Mouse (Mus musculus) neural tube, embryonic 12.5 days (tissue): ENCODE data around the gene Ndufa6. TPM values are rescaled to one million over a fixed set of nuclear protein-coding genes. Genes with fewer than 3 reads are reported as not detected.

ENCODE experiments used
- ATAC-seq: fragments of 200-750 bp; cut with Nextera tagmentation; 2 replicates; pipeline ENCODE4 v1.8.0; 2017; ENCODE audit warnings: low read depth, mild to moderate bottlenecking, moderate TSS enrichment, moderate library complexity; ENCODE audit not compliant: low FRiP score
- H3K27ac ChIP-seq: fragments of 300-500 bp; sonication (generic); 2 replicates; pipeline ENCODE4 v1.5.1; 2016
- H3K27me3 ChIP-seq: fragments of 300-500 bp; sonication (generic); replicated peaks from 2 replicates; pipeline ENCODE4 v1.6.1; 2016; ENCODE audit warnings: mild to moderate bottlenecking
- H3K36me3 ChIP-seq: fragments of 300-500 bp; sonication (generic); 2 replicates; pipeline ENCODE4 v1.6.1; 2016; ENCODE audit warnings: mild to moderate bottlenecking
- H3K4me1 ChIP-seq: fragments of 300-500 bp; sonication (generic); 2 replicates; pipeline ENCODE4 v1.6.1; 2016
- H3K4me2 ChIP-seq: fragments of 300-500 bp; sonication (generic); replicated peaks from 2 replicates; pipeline ENCODE4 v1.6.1; 2016; ENCODE audit warnings: mild to moderate bottlenecking
- H3K4me3 ChIP-seq: fragments of 300-500 bp; sonication (generic); 2 replicates; pipeline ENCODE4 v1.5.1; 2016
- H3K9ac ChIP-seq: fragments of 300-500 bp; sonication (generic); 2 replicates; pipeline ENCODE4 v1.6.1; 2016; ENCODE audit warnings: mild to moderate bottlenecking
- H3K9me3 ChIP-seq: fragments of 300-500 bp; sonication (generic); 2 replicates; pipeline ENCODE4 v1.6.1; 2016; ENCODE audit warnings: mild to moderate bottlenecking
- WGBS: fragments of 180-500 bp; shearing (Covaris S2); methylation state at CpG from one replicate; pipeline ENCODE4 v1.1.7; 2016; 5-methylcytosine and 5-hydroxymethylcytosine counted together
- microRNA-seq: library from miRNA; unstranded; fragments of <30 nt; microRNA quantifications from one replicate; pipeline ENCODE4, GENCODE M21; 2017
- polyA plus RNA-seq: library from polyadenylated mRNA; unstranded; fragments of >200 nt; fragmentation: Nextera tagmentation; extraction: Ambion mirVana; gene quantifications from 2 replicates; pipeline ENCODE4 v1.2.1, GENCODE M21; 2016

Gene Ndufa6
- polyA plus RNA-seq, 1 experiment from 2014 or later: 313 TPM

GRCm38 (mm10) chr15:82337875-82338274, 16.2 kb downstream of the Ndufa6 start:
- ATAC-seq: 0 out of 2 replicates have a peak, but pooled peaks have one; percentile 1

GRCm38 (mm10) chr15:82336629-82337028, 17.5 kb downstream of the Ndufa6 start:
- ATAC-seq: no peak
- H3K9me3 ChIP-seq: no peaks in the 10 kb centered on the region
- H3K27ac ChIP-seq: no peak overlapping the region
- no peak overlapping the region for H3K4me3 ChIP-seq
- H3K4me2 ChIP-seq: no peak overlapping the region; the same call in 1 of the 2 replicates
- H3K36me3 ChIP-seq: peaks cover 22% of the 10 kb centered on the region
- 63% methylated on average over 12 of the region's 12 CpGs for WGBS
- H3K27me3 ChIP-seq: peaks cover 15% of the 10 kb centered on the region
- peaks cover 27% of the 10 kb centered on the region for H3K4me1 ChIP-seq
- peak overlapping the region; percentile 17; the same call in 1 of the 2 replicates for H3K9ac ChIP-seq

More at GRCm38 (mm10) chr15:82337875-82338274, 16.2 kb downstream of the Ndufa6 start:
- peak overlapping the region; percentile 43 for H3K4me3 ChIP-seq
- H3K36me3 ChIP-seq: peaks cover 22% of the 10 kb centered on the region
- H3K27ac ChIP-seq: no peak overlapping the region
- peak overlapping the region; percentile 55 for H3K9ac ChIP-seq
- H3K4me1 ChIP-seq: peaks cover 33% of the 10 kb centered on the region
- H3K9me3 ChIP-seq: no peaks in the 10 kb centered on the region
- 61% methylated on average over 4 of the region's 4 CpGs for WGBS
- peaks cover 15% of the 10 kb centered on the region for H3K27me3 ChIP-seq
- peak overlapping the region; percentile 69 for H3K4me2 ChIP-seq

GRCm38 (mm10) chr15:82335194-82335593, 18.9 kb downstream of the Ndufa6 start:
- ATAC-seq: no peak
- Histone ChIP-seq H3K4me1 (peaks cover 25% of the 10 kb centered on the region), H3K36me3 (peaks cover 26% of the 10 kb centered on the region), H3K4me3 (no peak overlapping the region), H3K4me2 (no peak overlapping the region), H3K9ac (no peak overlapping the region), H3K27ac (no peak overlapping the region), H3K9me3 (no peaks in the 10 kb centered on the region), H3K27me3 (peaks cover 4% of the 10 kb centered on the region; the same call in 1 of the 2 replicates)
- WGBS: 93% methylated on average over 4 of the region's 4 CpGs

GRCm38 (mm10) chr15:82325382-82325781, 28.7 kb downstream of the Ndufa6 start:
- Histone ChIP-seq H3K9me3 (no peaks in the 10 kb centered on the region), H3K4me3 (no peak overlapping the region), H3K27ac (no peak overlapping the region), H3K27me3 (no peaks in the 10 kb centered on the region), H3K4me2 (no peak overlapping the region), H3K4me1 (no peaks in the 10 kb centered on the region), H3K9ac (no peak overlapping the region), H3K36me3 (peaks cover 9% of the 10 kb centered on the region)
- WGBS: 80% methylated on average over 2 of the region's 2 CpGs
- no peak for ATAC-seq

GRCm38 (mm10) chr15:82322195-82322594, 31.9 kb downstream of the Ndufa6 start:
- Histone ChIP-seq H3K27me3 (no peaks in the 10 kb centered on the region), H3K4me3 (no peak overlapping the region), H3K9me3 (no peaks in the 10 kb centered on the region), H3K36me3 (no peaks in the 10 kb centered on the region), H3K27ac (no peak overlapping the region), H3K4me2 (no peak overlapping the region), H3K9ac (no peak overlapping the region), H3K4me1 (no peaks in the 10 kb centered on the region)
- WGBS: 80% methylated on average over 8 of the region's 8 CpGs
- ATAC-seq: no peak

GRCm38 (mm10) chr15:82319613-82320012, 34.5 kb downstream of the Ndufa6 start:
- Histone ChIP-seq H3K27me3 (no peaks in the 10 kb centered on the region), H3K9me3 (no peaks in the 10 kb centered on the region), H3K27ac (no peak overlapping the region), H3K4me3 (no peak overlapping the region), H3K4me1 (no peaks in the 10 kb centered on the region), H3K9ac (no peak overlapping the region), H3K36me3 (no peaks in the 10 kb centered on the region), H3K4me2 (no peak overlapping the region)
- ATAC-seq: no peak
- 77% methylated on average over 1 of the region's 1 CpGs for WGBS

GRCm38 (mm10) chr15:82317839-82318238, 36.3 kb downstream of the Ndufa6 start:
- Histone ChIP-seq H3K4me2 (no peak overlapping the region), H3K4me1 (no peaks in the 10 kb centered on the region), H3K36me3 (no peaks in the 10 kb centered on the region), H3K4me3 (no peak overlapping the region), H3K9me3 (no peaks in the 10 kb centered on the region), H3K27ac (no peak overlapping the region), H3K27me3 (no peaks in the 10 kb centered on the region), H3K9ac (no peak overlapping the region)
- ATAC-seq: no peak
- WGBS: 88% methylated on average over 6 of the region's 6 CpGs

GRCm38 (mm10) chr15:82308416-82308815, 45.7 kb downstream of the Ndufa6 start:
- ATAC-seq: no peak
- Histone ChIP-seq H3K27ac (no peak overlapping the region), H3K4me3 (no peak overlapping the region), H3K36me3 (no peaks in the 10 kb centered on the region), H3K27me3 (no peaks in the 10 kb centered on the region), H3K9ac (no peak overlapping the region), H3K9me3 (no peaks in the 10 kb centered on the region), H3K4me2 (no peak overlapping the region), H3K4me1 (no peaks in the 10 kb centered on the region)
- WGBS: 82% methylated on average over 3 of the region's 3 CpGs

GRCm38 (mm10) chr15:82307107-82307506, 47.0 kb downstream of the Ndufa6 start:
- H3K36me3 ChIP-seq: no peaks in the 10 kb centered on the region
- 85% methylated on average over 3 of the region's 3 CpGs for WGBS
- no peak overlapping the region for H3K4me3 ChIP-seq
- H3K9ac ChIP-seq: no peak overlapping the region
- H3K27me3 ChIP-seq: no peaks in the 10 kb centered on the region
- no peak for ATAC-seq
- H3K9me3 ChIP-seq: no peaks in the 10 kb centered on the region
- no peak overlapping the region for H3K4me2 ChIP-seq
- H3K27ac ChIP-seq: no peak overlapping the region
- H3K4me1 ChIP-seq: no peaks in the 10 kb centered on the region

Small RNA genes lying within 50 kb of the gene (microRNA-seq; reads per million reads assigned to microRNA genes)
- not detected for gene Mir7684

Other genes starting within 250 kb of the Ndufa6 start
- gene Ccdc134, start 226.4 kb downstream of the Ndufa6 start, polyA plus RNA-seq: 17.8 and 20.3 TPM in 2 replicates
- gene Srebf2, start 207.1 kb downstream of the Ndufa6 start, polyA plus RNA-seq: 238 and 239 TPM in 2 replicates
- gene Shisa8, start 141.5 kb downstream of the Ndufa6 start, polyA plus RNA-seq: 0.29 and 0.46 TPM in 2 replicates
- gene Tnfrsf13c, start 130.0 kb downstream of the Ndufa6 start, polyA plus RNA-seq: 0.10 and 0.22 TPM in 2 replicates
- 45.5 and 45.8 TPM in 2 replicates for gene Cenpm, start 109.6 kb downstream of the Ndufa6 start, polyA plus RNA-seq
- gene 1500009C09Rik, start 101.9 kb downstream of the Ndufa6 start, polyA plus RNA-seq: 1.7 and 3.2 TPM in 2 replicates
- gene Sept3, start 79.4 kb downstream of the Ndufa6 start, polyA plus RNA-seq: 235 and 268 TPM in 2 replicates
- gene Wbp2nl, start 55.4 kb downstream of the Ndufa6 start, polyA plus RNA-seq: not detected in 2 replicates
- gene Naga, start 15.4 kb downstream of the Ndufa6 start, polyA plus RNA-seq: 24.8 and 27.1 TPM in 2 replicates
- gene Pheta2, start 15.4 kb downstream of the Ndufa6 start, polyA plus RNA-seq: 3.6 and 4.0 TPM in 2 replicates
- 285 and 313 TPM in 2 replicates for gene Smdt1, start 15.4 kb downstream of the Ndufa6 start, polyA plus RNA-seq
- 2.2 and 2.9 TPM in 2 replicates for gene Cyp2d22, start 25.9 kb upstream of the Ndufa6 start, polyA plus RNA-seq
- not detected in 2 replicates for gene Cyp2d11, start 39.7 kb upstream of the Ndufa6 start, polyA plus RNA-seq
- gene Cyp2d10, start 52.9 kb upstream of the Ndufa6 start, polyA plus RNA-seq: not detected in 2 replicates
- not detected in 2 replicates for gene Cyp2d9, start 79.1 kb upstream of the Ndufa6 start, polyA plus RNA-seq
- not detected in 2 replicates for gene Cyp2d12, start 200.8 kb upstream of the Ndufa6 start, polyA plus RNA-seq